Mouse (Mus musculus) brain, embryonic 14.5 days (tissue): ENCODE measurements around the gene Fam173a.

Experiments used
- CTCF ChIP-seq: fragments of 200-500 bp; IDR thresholded peaks from 2 replicates; pipeline ENCODE4 v1.5.1; 2012; ENCODE audit warnings: inconsistent platforms, mild to moderate bottlenecking, moderate library complexity, borderline replicate concordance; ENCODE audit not compliant: insufficient read depth, insufficient read length; ENCODE audit errors: extremely low read depth
- POLR2A ChIP-seq: fragments of 200-500 bp; IDR thresholded peaks from 2 replicates; pipeline ENCODE4 v1.6.1; 2012; ENCODE audit warnings: mild to moderate bottlenecking, inconsistent platforms, borderline replicate concordance; ENCODE audit not compliant: poor library complexity, insufficient read depth, insufficient read length, severe bottlenecking; ENCODE audit errors: extremely low read depth

GRCm38 (mm10) chr17:25835301-25835700 lies 42.6 kb upstream of the Fam173a start:
- TF ChIP-seq CTCF = no peak
- no peak for TF ChIP-seq POLR2A
